Mouse (Mus musculus) layer of hippocampus, adult 9-11 months (tissue): ENCODE measurements at regions not wholly inside any gene's neighbourhood (a gene's known extent, or its start where the extent isn't known, plus 50 kb on each side); places are given as distances from the start of the nearest gene placed in this dataset.

Experiments used
- DNase-seq: peaks from one replicate; pipeline ENCODE4 v3.0.0; 2022

- no peak for DNase-seq
Observed at GRCm38 (mm10) chr1:90668787-90669186, 66.0 kb downstream of the Cops8 start.

- no peak for DNase-seq
Observed at GRCm38 (mm10) chr1:90669237-90669636, 66.5 kb downstream of the Cops8 start.

- no peak for DNase-seq
Observed at GRCm38 (mm10) chr1:90670346-90670745, 67.6 kb downstream of the Cops8 start.

GRCm38 (mm10) chr1:90673751-90674150, 71.0 kb downstream of the Cops8 start:
- DNase-seq: no peak

GRCm38 (mm10) chr1:90676192-90677006, 73.6 kb downstream of the Cops8 start:
- peak; percentile 26 for DNase-seq

GRCm38 (mm10) chr1:90677188-90677587, 74.4 kb downstream of the Cops8 start:
- no peak for DNase-seq

- no peak for DNase-seq
Observed at GRCm38 (mm10) chr1:90677651-90678201, 74.9 kb downstream of the Cops8 start.

GRCm38 (mm10) chr1:90678416-90678815, 75.6 kb downstream of the Cops8 start:
- DNase-seq: no peak

GRCm38 (mm10) chr1:90688086-90688485, 85.3 kb downstream of the Cops8 start:
- no peak for DNase-seq

GRCm38 (mm10) chr1:90690591-90691116, 87.9 kb downstream of the Cops8 start:
- peak; percentile 47 for DNase-seq

GRCm38 (mm10) chr1:90691157-90691594, 88.4 kb downstream of the Cops8 start:
- peak; percentile 73 for DNase-seq

- DNase-seq: no peak
Observed at GRCm38 (mm10) chr1:90692851-90693250, 90.1 kb downstream of the Cops8 start.

- DNase-seq: no peak
Observed at GRCm38 (mm10) chr1:90694761-90695160, 92.0 kb downstream of the Cops8 start.

- DNase-seq: no peak
Observed at GRCm38 (mm10) chr1:90695166-90695749, 92.5 kb downstream of the Cops8 start.

- no peak for DNase-seq
Observed at GRCm38 (mm10) chr1:90696000-90696399, 93.2 kb downstream of the Cops8 start.

- no peak for DNase-seq
Observed at GRCm38 (mm10) chr1:90697056-90697596, 94.3 kb downstream of the Cops8 start.

- no peak for DNase-seq
Observed at GRCm38 (mm10) chr1:90698618-90699017, 95.8 kb downstream of the Cops8 start.

- DNase-seq: no peak
Observed at GRCm38 (mm10) chr1:90701756-90702155, 99.0 kb downstream of the Cops8 start.

GRCm38 (mm10) chr1:90706391-90706790, 103.6 kb downstream of the Cops8 start:
- DNase-seq: no peak

GRCm38 (mm10) chr1:90709761-90710160, 107.0 kb downstream of the Cops8 start:
- no peak for DNase-seq

- DNase-seq: no peak
Observed at GRCm38 (mm10) chr1:90710566-90710965, 107.8 kb downstream of the Cops8 start.

GRCm38 (mm10) chr1:90711103-90711502, 108.3 kb downstream of the Cops8 start:
- DNase-seq: no peak
